Mouse (Mus musculus) lung, embryonic 16.5 days (tissue): ENCODE results near the gene Fgfr2. TPM values are rescaled to one million over a fixed set of nuclear protein-coding genes. Genes with fewer than 3 reads are reported as not detected.
A peak's percentile ranks its signal among the peaks of the same experiment; 100 is the strongest.

Source experiments
- ATAC-seq: fragments of 200-750 bp; cut with Nextera tagmentation; 2 replicates; pipeline ENCODE4 v1.8.0; 2017; ENCODE audit warnings: low read depth, mild to moderate bottlenecking, moderate library complexity
- H3K27ac ChIP-seq: fragments of 300-500 bp; sonication (generic); 2 replicates; pipeline ENCODE4 v1.5.1; 2014; ENCODE audit warnings: mild to moderate bottlenecking, control low read depth, low read length
- H3K27me3 ChIP-seq: fragments of 300-500 bp; sonication (generic); 2 replicates; pipeline ENCODE4 v1.6.1; 2014; ENCODE audit warnings: low read depth, low read length, mixed read lengths; ENCODE audit not compliant: control insufficient read depth, insufficient read depth
- H3K36me3 ChIP-seq: fragments of 300-500 bp; sonication (generic); 2 replicates; pipeline ENCODE4 v1.6.1; 2014; ENCODE audit warnings: low read length; ENCODE audit not compliant: control insufficient read depth, insufficient read depth
- H3K4me1 ChIP-seq: fragments of 300-500 bp; sonication (generic); replicated peaks from 2 replicates; pipeline ENCODE4 v1.6.1; 2014; ENCODE audit warnings: low read length, mixed read lengths; ENCODE audit not compliant: control insufficient read depth, insufficient read depth
- H3K4me2 ChIP-seq: fragments of 300-500 bp; sonication (generic); 2 replicates; pipeline ENCODE4 v1.6.1; 2014; ENCODE audit warnings: low read depth, low read length, control low read depth
- H3K4me3 ChIP-seq: fragments of 300-500 bp; sonication (generic); 2 replicates; pipeline ENCODE4 v1.5.1; 2014; ENCODE audit warnings: mild to moderate bottlenecking, low read length, control low read depth
- H3K9ac ChIP-seq: fragments of 300-500 bp; sonication (generic); 2 replicates; pipeline ENCODE4 v1.6.1; 2014; ENCODE audit warnings: low read length, control low read depth
- H3K9me3 ChIP-seq: fragments of 300-500 bp; sonication (generic); 2 replicates; pipeline ENCODE4 v1.6.1; 2016; ENCODE audit warnings: low read length; ENCODE audit not compliant: control insufficient read depth
- WGBS: fragments of 180-500 bp; shearing (Covaris S2); extraction: QIAGEN DNeasy Blood & Tissue Kit; methylation state at CpG from one replicate; pipeline ENCODE4 v1.1.7; 2014; 5-methylcytosine and 5-hydroxymethylcytosine counted together
- polyA plus RNA-seq: library from polyadenylated mRNA; unstranded; fragments of >200 nt; fragmentation: Nextera tagmentation; extraction: Ambion mirVana; gene quantifications from 2 replicates; pipeline ENCODE4 v1.2.1, GENCODE M21; 2015

Gene Fgfr2
- polyA plus RNA-seq, 1 experiment from 2014 or later: 175 TPM

GRCm38 (mm10) chr7:131602106-131602505 lies 1521.0 kb downstream of the Fgfr2 start:
- Histone ChIP-seq H3K27me3 (no peaks in the 10 kb centered on the region), H3K36me3 (no peaks in the 10 kb centered on the region), H3K4me2 (no peak overlapping the region), H3K9ac (no peak overlapping the region), H3K9me3 (no peaks in the 10 kb centered on the region), H3K4me1 (peaks cover 3% of the 10 kb centered on the region; the same call in 1 of the 2 replicates), H3K27ac (no peak overlapping the region), H3K4me3 (no peak overlapping the region)
- no peak for ATAC-seq
- 80% methylated on average over 7 of the region's 7 CpGs for WGBS

GRCm38 (mm10) chr7:131598483-131598824 lies 1524.7 kb downstream of the Fgfr2 start:
- H3K27ac ChIP-seq: no peak overlapping the region
- no peak overlapping the region for H3K4me3 ChIP-seq
- no peak overlapping the region; the same call in 1 of the 2 replicates for H3K4me2 ChIP-seq
- H3K36me3 ChIP-seq: no peaks in the 10 kb centered on the region
- peaks cover 3% of the 10 kb centered on the region; the same call in 1 of the 2 replicates for H3K4me1 ChIP-seq
- no peaks in the 10 kb centered on the region for H3K9me3 ChIP-seq
- 0 out of 2 replicates have a peak overlapping the region, but pooled peaks have one; percentile 30 for H3K9ac ChIP-seq
- H3K27me3 ChIP-seq: no peaks in the 10 kb centered on the region
- 0 out of 2 replicates have a peak, but pooled peaks have one; percentile 20 for ATAC-seq
- WGBS: 4% methylated on average over 5 of the region's 5 CpGs

GRCm38 (mm10) chr7:131597779-131598482 lies 1525.2 kb downstream of the Fgfr2 start:
- Histone ChIP-seq H3K9me3 (no peaks in the 10 kb centered on the region), H3K4me3 (no peak overlapping the region), H3K36me3 (no peaks in the 10 kb centered on the region), H3K4me2 (no peak overlapping the region; the same call in 1 of the 2 replicates), H3K9ac (0 out of 2 replicates have a peak overlapping the region, but pooled peaks have one; percentile 30), H3K27ac (no peak overlapping the region), H3K4me1 (peaks cover 3% of the 10 kb centered on the region; the same call in 1 of the 2 replicates), H3K27me3 (no peaks in the 10 kb centered on the region)
- WGBS: 15% methylated on average over 12 of the region's 12 CpGs
- peak; percentile 23; the same call in 1 of the 2 replicates for ATAC-seq

- no peak for ATAC-seq
Measured at GRCm38 (mm10) chr7:131585551-131585950, 1537.6 kb downstream of the Fgfr2 start.

GRCm38 (mm10) chr7:131582178-131582577 lies 1541.0 kb downstream of the Fgfr2 start:
- no peak overlapping the region for H3K4me3 ChIP-seq
- H3K9ac ChIP-seq: no peak overlapping the region
- no peak overlapping the region for H3K4me2 ChIP-seq
- no peaks in the 10 kb centered on the region for H3K9me3 ChIP-seq
- WGBS: 13% methylated on average over 9 of the region's 9 CpGs
- H3K36me3 ChIP-seq: no peaks in the 10 kb centered on the region
- H3K27ac ChIP-seq: no peak overlapping the region
- no peak for ATAC-seq
- no peaks in the 10 kb centered on the region for H3K4me1 ChIP-seq
- H3K27me3 ChIP-seq: no peaks in the 10 kb centered on the region

More at GRCm38 (mm10) chr7:131585551-131585950, 1537.6 kb downstream of the Fgfr2 start:
- Histone ChIP-seq H3K9ac (no peak overlapping the region), H3K27ac (no peak overlapping the region), H3K27me3 (no peaks in the 10 kb centered on the region), H3K9me3 (no peaks in the 10 kb centered on the region), H3K36me3 (no peaks in the 10 kb centered on the region), H3K4me3 (no peak overlapping the region), H3K4me1 (no peaks in the 10 kb centered on the region), H3K4me2 (no peak overlapping the region)
- whole genome bisulfite sequencing: 89% methylated on average over 5 of the region's 5 CpGs

GRCm38 (mm10) chr7:131575246-131575645 lies 1547.9 kb downstream of the Fgfr2 start:
- WGBS: 70% methylated on average over 6 of the region's 6 CpGs
- H3K27me3 ChIP-seq: no peaks in the 10 kb centered on the region
- no peak overlapping the region for H3K4me2 ChIP-seq
- no peaks in the 10 kb centered on the region for H3K4me1 ChIP-seq
- H3K27ac ChIP-seq: no peak overlapping the region
- H3K36me3 ChIP-seq: peaks cover 29% of the 10 kb centered on the region
- H3K9ac ChIP-seq: no peak overlapping the region
- no peak overlapping the region for H3K4me3 ChIP-seq
- H3K9me3 ChIP-seq: no peaks in the 10 kb centered on the region
- ATAC-seq: no peak

- ATAC-seq: peak; percentile 47
- Histone ChIP-seq H3K4me3 (peak overlapping the region; percentile 91), H3K4me1 (peaks cover 11% of the 10 kb centered on the region), H3K36me3 (peaks cover 26% of the 10 kb centered on the region), H3K4me2 (peak overlapping the region; percentile 67), H3K27me3 (peaks cover 29% of the 10 kb centered on the region), H3K9ac (peak overlapping the region; percentile 96), H3K27ac (peak overlapping the region; percentile 93), H3K9me3 (no peaks in the 10 kb centered on the region)
- WGBS: 0% methylated on average over 14 of the region's 14 CpGs
Measured at GRCm38 (mm10) chr7:131560697-131561042, 1562.5 kb downstream of the Fgfr2 start.

GRCm38 (mm10) chr7:131559986-131560696 lies 1563.0 kb downstream of the Fgfr2 start, which contains the start of gene Bub3:
Gene Bub3 (plus strand): TSS chr7:131560222.
- Histone ChIP-seq H3K9me3 (no peaks in the 10 kb centered on the region), H3K4me2 (peak within 1 kb of the TSS; percentile 67), H3K27ac (peak within 1 kb of the TSS; percentile 93), H3K27me3 (peaks cover 34% of the 10 kb centered on the region), H3K9ac (peak within 1 kb of the TSS; percentile 96), H3K4me1 (peaks cover 15% of the 10 kb centered on the region), H3K4me3 (peak within 1 kb of the TSS; percentile 91), H3K36me3 (peaks cover 23% of the 10 kb centered on the region)
- under 1% methylated on average over 45 of the region's 51 CpGs for WGBS
- ATAC-seq: peak; percentile 94

- Histone ChIP-seq H3K9me3 (no peaks in the 10 kb centered on the region), H3K4me3 (no peak overlapping the region), H3K27me3 (peaks cover 57% of the 10 kb centered on the region), H3K4me2 (no peak overlapping the region), H3K4me1 (peaks cover 23% of the 10 kb centered on the region), H3K27ac (no peak overlapping the region), H3K36me3 (peaks cover 5% of the 10 kb centered on the region), H3K9ac (no peak overlapping the region)
- 35% methylated on average over 2 of the region's 2 CpGs for WGBS
- no peak for ATAC-seq
Measured at GRCm38 (mm10) chr7:131557751-131558150, 1565.4 kb downstream of the Fgfr2 start.
